Mouse (Mus musculus): ENCODE data around the gene Tmem106b.

Tmem106b gene

GRCm38 (mm10) chr6:13069302-13070146 lies at the start of gene Tmem106b:
Gene Tmem106b, plus strand, starts transcription at chr6:13069759.
- DNase-seq (ENCODE audit: low spot score) = peak; percentile 97

- DNase-seq (ENCODE audit: low spot score) = peak; percentile 48
Observed at GRCm38 (mm10) chr6:13021245-13022100, 48.1 kb upstream of the Tmem106b start.

GRCm38 (mm10) chr6:13030558-13030957 lies 39.0 kb upstream of the Tmem106b start:
- no peak for DNase-seq (ENCODE audit: low spot score)

- peak; percentile 39 for DNase-seq (ENCODE audit: low spot score)
Observed at GRCm38 (mm10) chr6:13030961-13031360, 38.6 kb upstream of the Tmem106b start.

GRCm38 (mm10) chr6:13052408-13053200 lies 17.0 kb upstream of the Tmem106b start:
- no peak for DNase-seq (ENCODE audit: low spot score)

GRCm38 (mm10) chr6:13061276-13062039 lies 8.1 kb upstream of the Tmem106b start:
- peak; percentile 14 for DNase-seq (ENCODE audit: low spot score)

GRCm38 (mm10) chr6:13062063-13062462 lies 7.5 kb upstream of the Tmem106b start:
- DNase-seq (ENCODE audit: low spot score) = no peak

GRCm38 (mm10) chr6:13062691-13063255 lies 6.8 kb upstream of the Tmem106b start:
- DNase-seq (ENCODE audit: low spot score) = no peak

- DNase-seq (ENCODE audit: low spot score) = peak; percentile 18
Observed at GRCm38 (mm10) chr6:13070147-13070425, 527 bp downstream of the Tmem106b start.

- peak; percentile 2 for DNase-seq (ENCODE audit: low spot score)
Observed at GRCm38 (mm10) chr6:13070485-13070884, 926 bp downstream of the Tmem106b start.

- DNase-seq (ENCODE audit: low spot score) = no peak
Observed at GRCm38 (mm10) chr6:13073036-13073435, 3.5 kb downstream of the Tmem106b start.

- DNase-seq (ENCODE audit: low spot score) = no peak
Observed at GRCm38 (mm10) chr6:13073876-13074275, 4.3 kb downstream of the Tmem106b start.

- no peak for DNase-seq (ENCODE audit: low spot score)
Observed at GRCm38 (mm10) chr6:13082881-13083280, 13.3 kb downstream of the Tmem106b start.

GRCm38 (mm10) chr6:13096656-13097435 lies 27.3 kb downstream of the Tmem106b start:
- no peak for DNase-seq (ENCODE audit: low spot score)

- DNase-seq (ENCODE audit: low spot score) = no peak
Observed at GRCm38 (mm10) chr6:13100137-13100536, 30.6 kb downstream of the Tmem106b start.

GRCm38 (mm10) chr6:13108662-13109061 lies 39.1 kb downstream of the Tmem106b start:
- no peak for DNase-seq (ENCODE audit: low spot score)

GRCm38 (mm10) chr6:13137255-13137654 lies 67.7 kb downstream of the Tmem106b start:
- no peak for DNase-seq (ENCODE audit: low spot score)
